Mouse (Mus musculus) stomach, embryonic 14.5 days (tissue): ENCODE data around the gene Pycr1. TPM values are rescaled to one million over a fixed set of nuclear protein-coding genes. Genes with fewer than 3 reads are reported as not detected.
A peak's percentile ranks its signal among the peaks of the same experiment; 100 is the strongest.

Source experiments
- ATAC-seq: fragments of 200-750 bp; cut with Nextera tagmentation; 2 replicates; pipeline ENCODE4 v1.8.0; 2017; ENCODE audit warnings: low read depth, moderate TSS enrichment; ENCODE audit not compliant: insufficient number of reproducible peaks, insufficient read depth, low FRiP score
- H3K27ac ChIP-seq: fragments of 300-500 bp; sonication (generic); 2 replicates; pipeline ENCODE4 v1.5.1; 2014; ENCODE audit warnings: mild to moderate bottlenecking, low read length, moderate library complexity, mixed read lengths
- H3K27me3 ChIP-seq: fragments of 300-500 bp; sonication (generic); 2 replicates; pipeline ENCODE4 v1.6.1; 2014; ENCODE audit warnings: low read length, control low read depth, mixed read lengths; ENCODE audit not compliant: control insufficient read depth, insufficient read depth
- H3K36me3 ChIP-seq: fragments of 300-500 bp; sonication (generic); 2 replicates; pipeline ENCODE4 v1.6.1; 2014; ENCODE audit warnings: mild to moderate bottlenecking, control low read depth, low read length, moderate library complexity, mixed read lengths; ENCODE audit not compliant: control insufficient read depth, insufficient read depth
- H3K4me1 ChIP-seq: fragments of 300-500 bp; sonication (generic); 2 replicates; pipeline ENCODE4 v1.6.1; 2014; ENCODE audit warnings: low read length, control low read depth, mixed read lengths; ENCODE audit not compliant: control insufficient read depth, insufficient read depth
- H3K4me2 ChIP-seq: fragments of 300-500 bp; sonication (generic); replicated peaks from 2 replicates; pipeline ENCODE4 v1.6.1; 2014; ENCODE audit warnings: low read depth, low read length, control low read depth
- H3K4me3 ChIP-seq: fragments of 300-500 bp; sonication (generic); 2 replicates; pipeline ENCODE4 v1.5.1; 2014; ENCODE audit warnings: low read depth, low read length, control low read depth
- H3K9ac ChIP-seq: fragments of 300-500 bp; sonication (generic); replicated peaks from 2 replicates; pipeline ENCODE4 v1.6.1; 2014; ENCODE audit warnings: low read depth, mild to moderate bottlenecking, control low read depth, low read length, moderate library complexity, mixed read lengths
- H3K9me3 ChIP-seq: fragments of 300-500 bp; sonication (generic); 2 replicates; pipeline ENCODE4 v1.6.1; 2016; ENCODE audit warnings: low read depth, low read length, control low read depth; ENCODE audit not compliant: control insufficient read depth
- WGBS: fragments of 180-500 bp; shearing (Covaris S2); extraction: QIAGEN DNeasy Blood & Tissue Kit; methylation state at CpG from one replicate; pipeline ENCODE4 v1.1.7; 2014; 5-methylcytosine and 5-hydroxymethylcytosine counted together
- microRNA-seq: library from miRNA; unstranded; fragments of <30 nt; microRNA quantifications from one replicate; pipeline ENCODE4, GENCODE M21; 2016
- polyA plus RNA-seq: library from polyadenylated mRNA; unstranded; fragments of >200 nt; fragmentation: Nextera tagmentation; extraction: Ambion mirVana; gene quantifications from 2 replicates; pipeline ENCODE4 v1.2.1, GENCODE M21; 2014

Gene Pycr1
- polyA plus RNA-seq, 1 experiment from 2014 or later: 28.1 TPM

DNA sequence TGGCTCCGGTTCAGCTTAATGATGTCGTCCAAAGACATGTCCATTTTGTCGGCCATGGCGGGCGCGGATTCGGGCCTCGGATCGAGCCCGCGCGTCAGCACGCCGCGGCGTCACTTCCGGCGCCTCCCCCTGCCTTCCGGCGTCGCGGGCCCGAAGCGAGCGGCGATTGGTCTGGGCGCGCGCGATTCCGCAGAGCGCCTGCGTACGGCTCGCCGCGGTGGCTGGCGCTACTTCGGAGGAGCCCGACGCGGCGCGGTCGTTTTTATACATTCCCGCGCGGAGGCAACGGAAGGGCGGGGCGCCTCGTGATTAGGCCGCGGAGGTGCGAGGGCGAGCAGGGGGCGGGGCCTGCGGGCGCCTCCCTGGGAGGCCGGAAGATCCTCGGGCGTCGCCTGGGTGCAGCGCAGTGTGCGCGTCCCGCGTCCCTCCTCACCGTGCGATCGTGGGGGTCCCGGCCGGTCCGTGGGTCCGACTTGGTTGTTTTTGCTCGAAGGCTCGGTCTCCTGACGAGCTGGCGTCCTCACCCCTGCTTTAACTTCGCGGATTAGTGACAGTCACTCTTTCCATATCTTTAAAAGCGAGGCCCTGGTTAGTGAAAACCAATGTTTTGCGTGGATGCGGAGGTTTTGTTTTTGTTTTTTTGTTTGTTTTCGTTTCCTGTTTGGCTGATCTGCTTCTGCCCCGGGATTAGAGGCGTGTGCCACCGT, 45.1 kb downstream of the Pycr1 start, which contains the start of the genes Alyref and Anapc11:
Gene Alyref (minus strand): TSS at position 83 of the 707 bp plus-strand sequence.
Gene Anapc11 (plus strand): TSS at position 139 of the 707 bp plus-strand sequence.
- under 1% methylated on average over 88 of the region's 88 CpGs for WGBS
- peaks cover 48% of the 10 kb centered on the region for H3K36me3 ChIP-seq

DNA sequence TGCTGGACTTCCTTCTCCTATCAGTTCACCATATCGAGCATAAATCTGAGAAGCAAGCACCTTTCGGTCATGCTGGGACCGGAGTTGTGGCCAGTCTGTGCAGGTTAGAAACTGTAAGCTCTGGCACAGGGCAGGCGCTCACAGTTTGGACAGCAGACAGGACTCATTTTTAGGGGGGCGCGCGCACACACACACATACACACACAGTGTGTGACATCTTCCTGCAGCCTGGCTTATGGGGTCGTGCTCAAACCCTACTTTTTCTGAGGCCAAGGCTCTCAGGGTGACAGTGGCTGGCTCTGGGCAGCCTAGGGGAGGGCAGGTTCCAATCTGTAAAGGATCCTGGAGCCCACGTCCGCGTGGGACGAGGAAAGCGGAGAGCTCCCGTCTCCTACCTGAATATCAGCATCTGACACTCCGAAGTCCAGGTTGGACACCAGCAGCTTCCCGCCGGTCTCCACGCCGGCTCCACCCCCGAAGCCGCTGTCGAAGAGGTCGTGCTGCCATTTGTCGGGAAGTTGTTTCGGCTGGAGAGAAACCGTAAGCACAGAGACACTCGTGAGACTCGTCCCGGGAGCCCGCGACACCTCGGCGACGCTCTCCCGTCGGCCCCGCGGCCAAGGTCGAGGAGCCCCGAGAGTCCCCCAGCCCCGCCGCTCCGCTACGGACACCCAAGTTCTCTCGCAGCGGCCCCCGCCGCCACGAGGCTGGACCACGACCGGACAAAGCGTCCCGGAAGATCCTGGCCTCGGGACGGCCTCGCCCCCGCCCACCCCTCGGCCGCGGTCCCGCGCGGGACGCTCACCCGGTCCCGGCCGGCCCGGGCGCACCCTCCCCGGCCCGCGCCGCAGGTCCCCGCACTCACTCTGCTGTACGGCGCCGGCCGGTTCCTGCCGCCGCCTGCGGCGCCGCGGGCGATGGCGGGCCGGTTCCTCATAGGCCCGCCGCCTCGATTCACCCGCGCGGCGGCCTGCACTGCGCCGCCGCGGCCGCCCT, 46.0 kb downstream of the Pycr1 start:
- WGBS: 3% methylated on average over 92 of the region's 99 CpGs
- H3K9me3 ChIP-seq: no peaks in the 10 kb centered on the region
- H3K9ac ChIP-seq: peak overlapping the region; percentile 100
- peak overlapping the region; percentile 98 for H3K4me2 ChIP-seq
- H3K4me1 ChIP-seq: peaks cover 18% of the 10 kb centered on the region; the same call in 1 of the 2 replicates
- peaks cover 51% of the 10 kb centered on the region for H3K36me3 ChIP-seq
- H3K27ac ChIP-seq: peak overlapping the region; percentile 80
- no peaks in the 10 kb centered on the region for H3K27me3 ChIP-seq
- ATAC-seq: peak; percentile 46
- peak overlapping the region; percentile 99 for H3K4me3 ChIP-seq

More for the DNA sequence above, 45.1 kb downstream of the Pycr1 start, which contains the start of the genes Alyref and Anapc11:
- ATAC-seq: peak; percentile 97
- H3K9me3 ChIP-seq: no peaks in the 10 kb centered on the region
- no peaks in the 10 kb centered on the region for H3K27me3 ChIP-seq
- peaks cover 18% of the 10 kb centered on the region; the same call in 1 of the 2 replicates for H3K4me1 ChIP-seq
- H3K4me3 ChIP-seq: peak within 1 kb of the TSS; percentile 99
- H3K27ac ChIP-seq: peak within 1 kb of the TSS; percentile 85
- H3K9ac ChIP-seq: peak within 1 kb of the TSS; percentile 100
- peak within 1 kb of the TSS; percentile 98 for H3K4me2 ChIP-seq

DNA sequence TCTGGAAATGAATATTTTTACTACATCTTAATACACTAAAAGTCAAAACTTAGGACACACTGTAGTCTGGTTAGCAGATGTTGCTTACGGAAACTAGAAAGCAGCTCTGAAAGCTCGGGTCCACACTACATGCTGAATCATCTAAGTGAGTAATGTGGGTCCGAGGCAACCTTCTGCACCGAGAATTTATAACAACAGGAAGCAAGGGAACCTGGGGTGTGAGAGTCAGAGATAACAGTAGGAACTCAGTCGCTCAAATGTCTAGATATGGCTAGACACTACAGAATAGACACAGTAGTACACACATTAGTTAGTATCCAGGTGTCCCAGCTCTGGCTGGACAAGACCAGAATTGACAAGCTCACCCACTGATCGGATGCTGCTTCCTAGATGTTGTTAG, 55.0 kb downstream of the Pycr1 start:
- 95% methylated on average over 6 of the region's 6 CpGs for WGBS
- Histone ChIP-seq H3K27ac (no peak overlapping the region), H3K4me3 (no peak overlapping the region), H3K9me3 (0 out of 2 replicates have a peak, but pooled peaks cover 3% of the 10 kb centered on the region), H3K36me3 (peaks cover 82% of the 10 kb centered on the region), H3K27me3 (no peaks in the 10 kb centered on the region), H3K4me1 (no peaks in the 10 kb centered on the region), H3K9ac (no peak overlapping the region), H3K4me2 (no peak overlapping the region)
- no peak for ATAC-seq

Small RNAs within 50 kb of the gene (microRNA-seq; reads per million reads assigned to microRNA genes)
- gene Mir6936: not detected

Other genes with a start within 250 kb of the Pycr1 start
- 32.9 and 37.0 TPM in 2 replicates for gene Nploc4, start 206.1 kb downstream of the Pycr1 start, polyA plus RNA-seq
- not detected in 2 replicates for gene Tspan10, start 201.1 kb downstream of the Pycr1 start, polyA plus RNA-seq
- 0.21 TPM in 1 of 2 replicates, not detected in the other for gene Pde6g, start 190.3 kb downstream of the Pycr1 start, polyA plus RNA-seq
- 15.0 and 15.3 TPM in 2 replicates for gene Oxld1, start 185.7 kb downstream of the Pycr1 start, polyA plus RNA-seq
- gene Ccdc137, start 185.7 kb downstream of the Pycr1 start, polyA plus RNA-seq: 30.9 and 31.1 TPM in 2 replicates
- 43.3 and 49.4 TPM in 2 replicates for gene Arl16, start 176.2 kb downstream of the Pycr1 start, polyA plus RNA-seq
- 150 and 153 TPM in 2 replicates for gene Mrpl12, start 159.2 kb downstream of the Pycr1 start, polyA plus RNA-seq
- 66.5 and 75.1 TPM in 2 replicates for gene Slc25a10, start 151.9 kb downstream of the Pycr1 start, polyA plus RNA-seq
- 1.2 and 1.9 TPM in 2 replicates for gene Gcgr, start 113.1 kb downstream of the Pycr1 start, polyA plus RNA-seq
- 229 and 239 TPM in 2 replicates for gene Mcrip1, start 94.0 kb downstream of the Pycr1 start, polyA plus RNA-seq
- not detected in 2 replicates for gene Ppp1r27, start 92.6 kb downstream of the Pycr1 start, polyA plus RNA-seq
- gene P4hb, start 70.5 kb downstream of the Pycr1 start, polyA plus RNA-seq: 768 and 850 TPM in 2 replicates
- 575 and 578 TPM in 2 replicates for gene Arhgdia, start 62.1 kb downstream of the Pycr1 start, polyA plus RNA-seq
- 314 and 411 TPM in 2 replicates for gene Alyref, start 45.4 kb downstream of the Pycr1 start, polyA plus RNA-seq
- 234 and 267 TPM in 2 replicates for gene Anapc11, start 45.3 kb downstream of the Pycr1 start, polyA plus RNA-seq
- gene Npb, start 35.3 kb downstream of the Pycr1 start, polyA plus RNA-seq: 13.0 and 13.7 TPM in 2 replicates
- gene Pcyt2, start 25.8 kb downstream of the Pycr1 start, polyA plus RNA-seq: 119 and 135 TPM in 2 replicates
- gene Sirt7, start 18.5 kb downstream of the Pycr1 start, polyA plus RNA-seq: 31.1 and 36.1 TPM in 2 replicates
- gene Mafg, start 10.2 kb downstream of the Pycr1 start, polyA plus RNA-seq: 21.2 and 25.0 TPM in 2 replicates
- not detected in 2 replicates for gene Myadml2, start 4.4 kb upstream of the Pycr1 start, polyA plus RNA-seq
- 14.0 and 14.2 TPM in 2 replicates for gene Notum, start 17.4 kb upstream of the Pycr1 start, polyA plus RNA-seq
- gene Aspscr1, start 29.2 kb upstream of the Pycr1 start, polyA plus RNA-seq: 115 and 116 TPM in 2 replicates
- gene Cenpx, start 70.0 kb upstream of the Pycr1 start, polyA plus RNA-seq: 152 and 165 TPM in 2 replicates
- gene Lrrc45, start 70.2 kb upstream of the Pycr1 start, polyA plus RNA-seq: 48.6 and 55.2 TPM in 2 replicates
- gene Rac3, start 77.7 kb upstream of the Pycr1 start, polyA plus RNA-seq: 11.1 and 11.7 TPM in 2 replicates
- 33.2 TPM in 2 replicates for gene Dcxr, start 83.5 kb upstream of the Pycr1 start, polyA plus RNA-seq
- gene Cbr2, start 88.3 kb upstream of the Pycr1 start, polyA plus RNA-seq: 36.9 and 46.6 TPM in 2 replicates
- gene Hmga1b, start 119.0 kb upstream of the Pycr1 start, polyA plus RNA-seq: 3.6 and 5.4 TPM in 2 replicates
- gene Rfng, start 140.4 kb upstream of the Pycr1 start, polyA plus RNA-seq: 27.8 and 29.5 TPM in 2 replicates
- 218 and 224 TPM in 2 replicates for gene Gps1, start 140.5 kb upstream of the Pycr1 start, polyA plus RNA-seq
- 59.7 and 66.9 TPM in 2 replicates for gene Dus1l, start 152.6 kb upstream of the Pycr1 start, polyA plus RNA-seq
- gene Fasn, start 180.8 kb upstream of the Pycr1 start, polyA plus RNA-seq: 69.0 and 70.9 TPM in 2 replicates